Mouse (Mus musculus) gastrocnemius, postnatal 10 days (tissue): ENCODE data around the gene Slc35e3. TPM values are rescaled to one million over a fixed set of nuclear protein-coding genes. Genes with fewer than 3 reads are reported as not detected.

Source experiments
- DNase-seq: peaks from one replicate; pipeline ENCODE4 v3.0.0; 2021; ENCODE audit warnings: mixed read lengths
- total RNA-seq, 2 experiments: library from RNA; stranded (reverse); gene quantifications; 2 replicates each; pipeline ENCODE4 v1.2.3; 2021

Slc35e3 gene
- total RNA-seq, 2 experiments from 2014 or later, result 6.9 to 8.0 TPM

DNA sequence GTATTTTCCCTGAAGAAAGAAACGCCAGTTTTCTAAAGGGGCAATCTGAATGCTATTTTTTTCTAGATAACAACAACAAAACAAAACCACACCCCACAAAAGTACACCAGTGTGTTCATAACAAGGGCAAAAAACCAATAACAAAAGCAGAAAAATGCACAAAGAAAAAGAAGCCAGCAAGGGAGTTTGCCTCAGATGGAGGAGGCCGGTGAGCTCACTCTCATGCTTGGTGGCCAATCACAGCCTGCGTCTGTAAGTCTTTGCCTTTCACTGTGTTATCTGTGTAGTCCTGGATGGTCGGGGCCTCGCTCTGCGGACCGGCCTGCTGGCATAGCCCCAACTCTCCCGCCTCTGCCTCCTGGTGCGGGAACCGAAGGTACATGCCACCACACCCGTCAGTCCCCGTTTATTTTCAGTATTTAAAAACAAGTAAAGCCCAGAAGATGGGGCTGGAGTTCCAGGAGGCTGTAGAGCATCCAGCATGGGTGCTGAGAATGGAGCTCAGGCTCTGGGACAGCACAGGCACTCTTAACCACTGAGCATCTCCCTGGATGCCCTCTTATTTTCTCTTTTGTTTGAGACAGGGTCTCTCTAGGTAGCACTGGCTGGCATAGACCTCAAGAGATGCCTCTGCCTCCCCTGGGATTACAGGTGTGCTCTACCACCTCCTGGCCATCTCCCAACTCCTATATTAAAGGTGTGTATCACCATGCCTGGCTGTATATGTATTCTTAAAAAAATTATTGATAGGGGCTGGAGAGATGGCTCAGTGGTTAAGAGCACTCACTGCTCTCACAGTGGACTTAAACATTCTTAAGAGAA, 30.3 kb upstream of the Slc35e3 start:
- no peak for DNase-seq

DNA sequence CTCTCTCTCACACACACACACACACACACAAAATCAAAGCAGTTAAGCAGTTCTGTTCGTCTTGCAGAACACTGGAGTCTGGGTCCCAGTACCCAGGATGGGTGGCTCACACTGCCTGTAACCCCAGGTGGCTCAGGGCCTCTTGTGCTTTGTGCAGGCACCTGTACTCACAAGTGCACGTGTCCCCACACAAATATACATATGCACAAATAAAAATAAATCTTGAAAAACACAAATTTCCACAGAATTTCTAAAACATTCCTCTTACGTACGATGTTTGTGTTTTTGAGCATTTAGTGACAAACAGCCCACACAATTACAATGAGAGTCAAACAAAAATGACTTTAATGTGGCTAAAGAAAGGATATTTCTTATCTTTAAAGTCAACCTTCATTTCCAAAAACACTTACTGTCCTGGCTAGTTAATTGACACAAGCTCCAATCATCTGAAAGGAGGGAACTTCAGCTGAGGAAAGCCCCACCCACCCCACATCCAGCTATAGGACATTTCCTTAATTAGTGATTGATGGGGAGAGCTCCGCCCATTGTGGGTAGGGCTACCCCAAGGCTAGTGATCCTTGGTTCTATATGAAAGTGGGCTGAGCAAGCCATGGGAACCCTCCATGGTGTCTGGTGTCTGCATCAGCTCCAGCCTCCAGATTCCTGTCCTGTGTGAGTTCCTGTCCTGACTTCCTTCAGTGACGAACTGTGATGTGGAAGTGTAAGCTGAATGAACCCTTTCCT, 29.4 kb upstream of the Slc35e3 start:
- DNase-seq, result no peak

DNA sequence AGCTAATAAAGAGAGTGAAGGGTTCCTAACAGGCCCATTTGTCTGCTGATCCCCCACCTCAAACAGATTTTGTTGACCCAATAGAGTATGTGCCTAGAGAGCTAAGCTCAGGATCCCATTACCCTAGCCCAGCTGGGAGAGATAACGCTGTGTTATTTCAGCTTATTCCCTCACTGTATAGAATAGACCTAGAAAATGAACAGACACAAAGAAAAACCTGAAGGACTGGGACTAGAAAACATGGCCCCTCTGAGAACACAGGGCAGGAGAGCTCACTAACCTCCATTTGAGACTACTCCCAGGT, 28.6 kb upstream of the Slc35e3 start:
- no peak for DNase-seq

DNA sequence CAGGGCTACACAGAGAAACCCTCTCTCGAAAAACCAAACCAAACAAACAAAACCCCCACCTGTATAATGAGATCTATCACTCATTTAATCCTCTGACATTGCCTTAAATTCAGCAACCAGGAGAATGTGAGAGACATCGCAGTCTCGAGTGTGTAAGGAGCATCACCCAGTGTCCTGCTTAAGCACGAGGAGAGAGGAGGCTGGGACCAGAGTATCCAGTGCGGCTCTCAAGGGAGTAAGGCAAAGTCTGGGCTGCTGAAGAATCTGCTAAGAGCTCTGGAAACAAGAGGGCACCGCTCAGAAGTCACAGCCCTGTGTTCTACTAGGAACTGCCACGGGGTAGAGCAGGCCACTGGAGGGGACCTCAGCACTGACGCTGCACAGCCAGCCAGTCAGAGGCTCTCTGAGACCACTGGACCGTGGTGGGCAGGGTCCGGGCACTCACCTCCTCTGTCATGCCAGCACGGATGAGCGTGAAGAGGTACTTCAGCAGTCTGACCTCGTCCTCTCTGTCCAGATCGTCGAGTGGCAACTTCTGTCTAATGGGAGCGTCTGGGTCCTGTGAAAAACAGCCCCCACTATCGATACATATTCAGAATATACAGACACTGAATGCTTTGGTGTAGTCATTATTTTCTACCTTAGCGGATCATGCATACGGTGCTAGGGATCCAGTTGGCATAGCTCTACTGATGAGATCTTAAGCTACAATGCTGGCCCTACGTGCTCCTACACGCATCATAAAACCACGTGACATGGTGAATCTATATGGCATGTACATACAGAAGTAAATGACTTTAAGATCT, 28.0 kb upstream of the Slc35e3 start:
- DNase-seq, result no peak

DNA sequence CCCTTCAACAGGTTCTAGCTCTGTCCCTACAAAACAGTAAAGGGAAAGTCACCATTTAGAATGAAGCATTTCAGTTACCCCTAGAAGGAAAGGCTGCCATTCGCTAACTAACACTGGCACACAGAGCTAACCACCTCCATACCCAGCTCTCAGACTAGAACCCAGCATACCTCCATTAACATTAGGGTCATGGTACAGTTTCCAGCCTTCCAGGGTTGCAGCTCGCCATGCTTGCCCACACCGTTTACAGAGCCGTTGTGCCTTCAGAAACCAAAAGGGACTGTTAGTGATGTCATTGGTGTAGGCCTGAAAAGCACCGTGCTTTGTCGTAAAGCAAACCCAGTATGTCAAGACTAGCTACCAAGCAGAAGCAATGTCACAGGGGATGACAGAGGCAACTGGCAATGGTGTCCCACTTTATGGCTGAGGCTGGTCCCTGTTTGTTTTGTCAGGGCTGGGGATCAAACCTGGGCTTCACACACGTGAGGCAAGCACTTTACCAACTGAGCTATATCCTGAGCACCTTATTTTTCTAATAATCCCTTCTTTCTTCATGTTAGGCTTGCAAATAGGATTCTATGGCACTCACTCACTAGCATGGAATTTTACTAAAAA, 27.0 kb upstream of the Slc35e3 start:
- DNase-seq, result no peak

DNA sequence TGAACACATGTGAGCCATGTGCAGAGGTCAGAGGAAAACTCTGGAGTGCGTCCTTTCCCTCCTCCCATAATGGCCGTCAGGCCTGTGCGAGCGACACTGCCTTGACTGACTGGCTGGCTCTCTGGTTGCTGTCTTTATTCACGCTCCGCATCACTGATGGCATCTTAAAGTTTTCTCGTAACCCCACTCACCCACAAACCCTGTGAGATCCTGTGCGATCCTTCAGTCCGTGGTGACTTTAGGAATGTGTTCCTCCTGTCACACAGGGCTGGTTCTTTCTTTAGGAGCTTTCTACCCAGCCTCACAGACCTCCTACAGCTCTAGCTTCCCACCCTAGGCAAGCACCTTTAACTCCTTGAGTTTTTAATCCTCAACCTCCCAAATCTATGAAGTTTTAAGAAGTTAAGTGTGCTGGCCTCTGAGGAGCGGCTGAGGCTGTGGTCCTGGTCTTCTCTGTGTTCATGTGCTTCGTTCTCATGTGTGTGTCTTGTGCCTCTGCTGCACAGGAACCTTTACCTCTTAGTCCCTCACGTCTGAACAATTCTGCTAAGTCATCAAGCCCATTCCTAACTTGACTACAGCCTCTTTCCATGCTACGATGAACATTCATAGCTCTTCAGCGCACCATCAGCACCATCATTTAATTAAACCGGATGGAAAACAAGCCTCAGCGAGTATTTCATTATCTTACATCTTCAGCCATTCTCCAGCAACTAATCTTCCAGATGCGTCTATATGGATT, 26.4 kb upstream of the Slc35e3 start:
- no peak for DNase-seq

DNA sequence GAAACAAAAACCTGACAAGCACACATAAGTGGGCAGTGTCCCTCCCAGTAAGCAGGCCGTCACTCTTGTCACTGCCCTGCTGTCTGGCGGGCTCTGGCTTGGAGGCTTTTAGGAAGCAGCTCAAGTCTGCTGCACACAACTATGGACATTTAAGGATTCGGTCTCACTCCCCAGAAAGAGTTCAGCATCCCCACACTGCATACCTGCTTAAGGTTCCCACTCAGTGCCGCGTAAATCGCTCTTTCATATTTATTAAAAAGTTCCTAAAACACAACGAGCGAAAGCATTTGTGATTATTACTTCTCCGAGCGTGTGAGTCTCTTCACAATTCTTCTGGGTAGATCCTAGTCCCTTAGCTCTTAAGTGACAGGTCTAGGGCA, 25.0 kb upstream of the Slc35e3 start:
- DNase-seq, result no peak

DNA sequence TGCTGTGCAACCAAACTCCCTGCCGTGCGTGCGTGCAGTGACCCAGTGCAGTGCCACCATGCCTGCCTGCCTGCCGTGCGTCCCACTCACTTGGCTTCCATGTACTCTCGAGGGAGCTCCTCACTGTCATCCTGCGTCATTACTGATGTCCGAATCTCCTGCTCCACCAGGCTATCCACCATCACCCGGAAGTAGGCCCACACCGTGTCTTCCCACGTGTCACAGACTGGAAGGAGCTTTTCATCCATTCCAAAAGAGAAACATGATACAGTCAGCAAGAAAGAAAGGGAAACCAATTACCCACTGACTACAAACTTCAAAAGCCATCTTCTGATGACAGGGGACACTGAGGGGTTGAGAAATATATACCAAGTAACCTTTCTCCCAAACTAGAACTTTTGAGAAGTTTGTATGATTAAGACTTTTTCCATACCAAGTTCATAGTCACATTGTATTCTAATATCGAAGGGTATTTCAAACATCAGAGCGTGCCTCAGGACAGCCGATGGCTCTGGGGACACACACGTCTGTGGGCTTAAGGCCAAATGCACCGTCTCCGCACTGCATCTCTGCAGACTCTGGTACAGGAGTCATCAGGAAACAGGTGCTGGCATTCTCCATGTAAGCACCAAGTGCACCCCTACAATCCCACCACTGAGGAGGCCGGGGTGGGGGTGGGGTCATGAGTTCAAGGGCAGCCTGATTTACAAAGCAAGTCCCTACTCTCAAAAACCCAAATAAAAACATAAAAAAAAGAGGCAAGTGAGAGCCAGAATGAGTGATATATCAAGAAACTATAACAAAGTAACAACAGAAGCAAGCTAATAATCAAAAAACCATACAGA, 24.3 kb upstream of the Slc35e3 start:
- DNase-seq, result no peak

DNA sequence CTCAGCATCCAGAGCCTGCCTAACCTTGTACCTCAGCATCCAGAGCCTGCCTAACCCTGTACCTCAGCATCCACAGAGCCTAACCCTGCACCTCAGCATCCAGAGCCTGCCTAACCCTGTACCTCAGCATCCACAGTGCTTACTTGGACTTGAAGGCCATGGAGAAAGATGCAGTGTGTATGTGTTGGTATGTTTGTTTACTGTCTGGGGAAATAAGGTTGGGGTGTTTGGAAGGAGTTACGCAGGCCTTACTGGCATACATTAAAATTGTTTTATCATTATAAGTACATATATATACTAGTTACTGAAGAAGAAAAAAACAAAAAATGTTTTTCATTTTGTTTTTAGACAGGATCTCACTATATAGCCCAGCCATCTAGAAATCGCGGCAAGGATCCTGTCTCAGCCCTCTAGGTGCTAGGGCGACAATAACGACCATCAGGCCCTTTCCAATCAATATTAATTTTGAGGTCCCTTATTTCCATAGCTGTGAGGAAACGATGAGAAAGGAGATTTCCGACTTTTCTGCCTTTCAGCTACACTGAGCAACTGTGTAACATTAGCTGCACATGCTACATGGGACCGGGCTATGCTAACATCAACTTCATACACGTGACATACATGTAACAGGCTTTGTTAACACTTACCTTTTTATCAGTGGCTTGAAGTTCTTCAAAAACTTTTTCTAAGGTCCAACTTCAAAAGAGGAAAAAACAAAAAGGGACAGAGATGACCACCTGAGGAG, 23.5 kb upstream of the Slc35e3 start:
- no peak for DNase-seq

DNA sequence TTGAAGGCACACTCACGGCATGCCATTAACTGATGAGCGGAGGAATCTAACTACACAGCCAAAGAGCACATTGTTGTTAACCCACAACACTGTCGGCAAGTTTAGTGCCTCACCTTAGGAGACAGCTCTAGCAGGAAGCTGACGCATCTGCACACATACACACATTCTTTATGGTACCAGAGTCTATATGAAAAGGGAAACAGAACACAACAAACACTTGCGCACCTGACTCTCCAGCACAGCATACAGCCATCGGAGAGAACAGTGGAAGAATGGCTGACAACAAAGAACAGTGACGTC, 21.9 kb upstream of the Slc35e3 start:
- no peak for DNase-seq

DNA sequence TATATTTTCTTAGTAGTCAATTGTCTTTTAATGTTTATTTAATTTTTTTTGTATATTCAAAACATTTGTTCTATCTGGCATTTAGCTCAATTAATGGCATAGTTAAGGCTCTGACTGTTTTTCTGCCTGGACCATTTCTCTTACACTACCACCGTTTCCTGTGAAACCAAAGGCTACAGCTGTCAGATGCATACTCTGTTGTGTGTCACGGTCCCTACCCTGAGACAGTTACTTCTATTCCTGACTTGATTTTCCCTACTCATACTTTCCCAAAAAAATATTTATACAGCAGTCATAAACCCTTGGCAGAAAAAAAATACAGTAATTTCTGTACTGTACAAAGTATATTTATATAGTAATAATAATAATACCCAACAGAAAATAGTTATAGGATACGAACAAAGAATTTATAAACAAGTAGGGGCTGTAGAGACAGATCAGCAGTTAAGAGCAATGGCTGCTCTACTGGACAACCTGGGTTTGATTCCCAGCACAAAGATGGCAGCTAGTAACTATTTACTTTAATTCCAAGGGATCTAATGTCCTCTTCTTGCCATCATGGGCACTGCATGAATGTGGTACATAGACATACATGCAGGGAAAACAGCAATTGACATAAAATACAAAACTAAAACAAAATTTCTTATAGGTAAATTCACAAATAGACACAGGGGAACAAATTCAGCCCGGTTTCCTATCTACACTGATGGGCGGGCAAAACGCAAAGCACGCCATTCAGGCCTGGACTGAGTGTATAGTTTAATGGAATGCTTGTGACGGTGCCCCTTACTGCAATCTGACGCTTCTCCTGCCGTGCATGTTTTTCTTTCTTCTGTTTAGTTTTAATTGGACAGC, 21.3 kb upstream of the Slc35e3 start:
- DNase-seq, result no peak

DNA sequence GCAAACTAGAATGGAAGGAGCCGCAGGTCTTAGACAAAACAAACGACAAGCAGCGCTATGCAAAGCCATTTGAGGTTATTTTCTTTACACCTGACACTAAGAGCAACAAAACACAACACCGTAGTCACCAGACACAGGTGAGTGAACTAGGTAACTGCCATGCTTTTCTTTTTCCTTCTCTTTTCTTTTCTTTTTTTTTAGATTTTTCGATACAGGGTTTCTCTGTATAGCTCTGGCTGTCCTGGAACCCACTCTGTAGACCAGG, 20.7 kb upstream of the Slc35e3 start:
- no peak for DNase-seq

DNA sequence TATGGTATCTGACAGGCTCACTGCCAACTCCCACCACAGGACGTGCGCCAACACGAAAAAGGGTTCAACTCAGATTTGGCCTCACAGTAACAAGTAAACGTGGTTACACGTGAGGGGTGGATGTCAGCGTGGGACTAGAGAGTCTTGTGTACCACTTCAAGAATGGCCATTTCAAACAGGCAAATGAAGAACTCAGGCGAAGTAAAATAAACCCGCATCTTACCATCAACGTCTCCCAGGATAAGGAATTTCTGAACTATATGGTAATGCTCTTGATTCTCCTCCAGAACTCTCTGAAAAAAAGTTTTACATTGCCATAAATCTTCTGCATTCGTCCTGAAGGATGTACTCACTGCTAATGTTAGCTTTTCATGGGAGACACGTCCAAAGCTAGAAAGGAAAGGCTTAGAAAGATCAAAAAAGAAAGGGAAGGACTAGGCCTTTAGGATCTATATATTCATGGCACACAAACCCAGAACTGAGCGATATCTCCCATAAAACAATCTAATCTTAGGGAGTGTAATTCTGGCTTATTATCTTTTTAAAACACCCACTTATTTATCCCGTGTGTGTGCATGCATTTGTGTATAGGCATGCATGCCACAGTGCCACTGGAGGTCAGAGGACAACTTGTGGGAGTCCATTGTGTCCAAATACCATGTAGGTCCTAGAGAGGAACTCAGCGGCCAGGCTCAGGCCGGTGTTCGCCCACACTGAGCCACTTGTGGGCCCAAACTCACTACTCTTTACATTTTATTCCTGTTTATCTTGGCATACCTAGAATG, 20.1 kb upstream of the Slc35e3 start:
- no peak for DNase-seq

DNA sequence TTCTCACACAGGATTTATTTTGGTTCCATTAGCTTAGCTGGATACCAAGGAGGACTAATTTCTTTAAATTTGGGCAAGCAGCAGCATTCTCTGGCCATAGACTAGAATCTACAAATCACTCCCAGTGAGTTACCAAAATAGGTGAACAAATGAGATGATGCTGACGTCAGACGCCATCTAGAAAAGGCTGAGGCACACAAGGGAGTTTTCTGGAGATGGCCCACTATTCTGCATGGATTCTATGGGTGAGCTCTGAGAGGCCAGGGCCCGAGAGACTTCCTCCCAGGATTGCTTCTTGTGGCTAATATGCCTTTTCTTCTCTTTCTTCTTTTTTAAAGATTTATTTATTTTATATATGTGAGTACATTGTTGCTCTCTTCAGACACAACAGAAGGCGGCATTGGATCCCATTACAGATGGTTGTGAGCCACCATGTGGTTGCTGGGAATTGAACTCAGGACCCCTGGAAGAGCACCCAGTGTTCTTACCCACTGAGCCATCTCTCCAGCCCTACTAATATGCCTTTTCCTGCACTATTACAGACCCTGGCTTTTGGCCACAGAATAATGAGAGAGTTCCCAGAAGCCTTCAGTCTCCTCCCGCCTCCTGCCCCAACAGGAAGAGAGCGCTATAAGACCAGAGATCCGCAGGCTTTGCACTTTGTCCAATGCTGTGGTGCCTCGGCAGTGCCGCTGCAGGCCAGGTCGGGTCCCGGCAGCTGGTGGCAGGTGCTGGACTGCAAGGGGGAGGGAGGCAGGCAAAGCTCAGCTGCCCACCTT, 19.1 kb upstream of the Slc35e3 start:
- DNase-seq, result no peak

DNA sequence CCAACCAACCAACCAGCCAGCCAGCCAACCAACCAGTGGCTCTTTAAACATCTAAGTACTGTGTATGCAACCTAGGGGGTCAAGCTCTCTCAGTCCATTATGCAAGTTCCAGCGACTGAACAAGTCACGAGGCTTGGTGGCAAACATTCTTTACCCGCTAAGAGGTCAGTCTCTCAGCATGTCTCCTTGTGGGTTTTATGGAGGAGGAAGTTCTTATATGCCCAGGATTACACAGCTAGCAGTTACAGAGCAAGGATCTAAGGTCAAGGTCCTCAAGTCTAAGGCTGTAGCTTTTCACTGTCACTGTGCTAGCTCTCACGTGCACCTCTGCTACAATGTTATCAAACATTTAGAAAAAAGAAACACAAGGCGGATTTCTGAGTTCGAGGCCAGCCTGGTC, 18.4 kb upstream of the Slc35e3 start:
- no peak for DNase-seq

DNA sequence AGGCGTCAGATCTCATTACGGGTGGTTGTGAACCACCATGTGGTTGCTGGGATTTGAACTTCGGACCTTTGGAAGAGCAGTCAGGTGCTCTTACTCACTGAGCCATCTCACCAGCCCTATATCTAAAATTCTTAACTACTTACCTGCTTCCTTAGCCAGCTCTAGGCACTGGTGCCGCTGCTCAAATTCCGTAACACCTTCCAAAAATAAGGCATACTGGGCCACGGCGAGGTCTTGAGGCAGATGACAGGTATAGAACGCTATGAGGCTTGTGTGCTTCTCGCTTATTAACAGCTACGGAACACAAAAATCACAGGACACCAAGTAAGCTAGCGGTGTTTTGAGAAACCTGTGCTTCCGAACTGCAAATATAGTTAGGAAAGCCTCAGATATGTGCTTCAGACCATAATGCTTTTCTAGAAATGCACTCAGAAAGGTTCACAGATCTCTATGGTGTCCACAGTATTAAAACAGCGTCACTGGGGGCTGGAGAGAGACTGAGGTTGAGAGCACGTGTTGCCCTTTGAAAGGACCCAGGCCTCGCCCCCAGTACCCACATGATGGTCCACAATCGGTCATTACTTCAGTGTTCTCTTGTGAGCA, 17.5 kb upstream of the Slc35e3 start:
- DNase-seq, result no peak

DNA sequence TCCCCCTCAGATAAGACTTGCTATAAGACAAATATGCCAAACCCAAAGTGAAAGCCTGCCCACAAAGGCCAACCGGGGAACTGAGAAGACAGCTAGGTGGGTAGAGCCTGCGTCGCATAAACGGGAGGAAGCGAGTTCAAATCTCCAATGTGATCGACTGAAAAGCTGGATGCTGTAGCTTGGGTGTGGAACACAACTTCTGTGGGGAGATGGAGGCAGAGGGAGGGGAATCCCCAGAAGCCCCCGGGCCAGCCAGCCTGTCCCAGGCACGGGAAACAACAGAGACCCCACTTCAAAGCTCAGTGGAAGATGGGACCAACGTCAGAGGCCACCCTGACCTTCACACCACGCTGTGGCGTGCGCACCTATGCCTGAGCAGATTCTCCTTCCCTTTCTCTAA, 16.8 kb upstream of the Slc35e3 start:
- DNase-seq, result no peak
